Mouse (Mus musculus) forebrain, postnatal 0 days (tissue): ENCODE results near the gene S100a10. TPM values are rescaled to one million over a fixed set of nuclear protein-coding genes. Genes with fewer than 3 reads are reported as not detected.
A peak's percentile ranks its signal among the peaks of the same experiment; 100 is the strongest.

Experiments used
- ATAC-seq: fragments of 200-750 bp; cut with Nextera tagmentation; 2 replicates; pipeline ENCODE4 v1.8.0; 2017; ENCODE audit warnings: mild to moderate bottlenecking, moderate library complexity
- DNase-seq: peaks from one replicate; pipeline ENCODE4 v3.0.0-alpha.2; 2015
- H3K27ac ChIP-seq: fragments of 300-500 bp; sonication (generic); 2 replicates; pipeline ENCODE4 v1.5.1; 2014; ENCODE audit warnings: low read depth, mild to moderate bottlenecking, antibody characterized with exemption, low read length, moderate library complexity, mixed read lengths
- H3K27me3 ChIP-seq: fragments of 300-500 bp; sonication (generic); 2 replicates; pipeline ENCODE4 v1.6.1; 2014; ENCODE audit warnings: mild to moderate bottlenecking, low read length, mixed read lengths; ENCODE audit not compliant: insufficient read depth
- H3K36me3 ChIP-seq: fragments of 300-500 bp; sonication (generic); 2 replicates; pipeline ENCODE4 v1.6.1; 2014; ENCODE audit warnings: mild to moderate bottlenecking, moderate library complexity; ENCODE audit not compliant: insufficient read depth
- H3K4me1 ChIP-seq: fragments of 300-500 bp; sonication (generic); 2 replicates; pipeline ENCODE4 v1.6.1; 2014; ENCODE audit warnings: antibody characterized with exemption; ENCODE audit not compliant: insufficient read depth
- H3K4me2 ChIP-seq: fragments of 300-500 bp; sonication (generic); 2 replicates; pipeline ENCODE4 v1.6.1; 2014; ENCODE audit warnings: low read depth, mild to moderate bottlenecking, moderate library complexity
- H3K4me3 ChIP-seq: fragments of 300-500 bp; sonication (generic); 2 replicates; pipeline ENCODE4 v1.5.1; 2014; ENCODE audit warnings: low read depth, low read length, mixed read lengths
- H3K9ac ChIP-seq: fragments of 300-500 bp; sonication (generic); 2 replicates; pipeline ENCODE4 v1.6.1; 2014; ENCODE audit warnings: mild to moderate bottlenecking
- H3K9me3 ChIP-seq: fragments of 300-500 bp; sonication (generic); 2 replicates; pipeline ENCODE4 v1.6.1; 2016; ENCODE audit warnings: low read length
- CTCF ChIP-seq: sonication (generic); IDR thresholded peaks from 2 replicates; pipeline ENCODE4 v1.5.1; 2016; ENCODE audit warnings: antibody characterized with exemption, control low read depth, low read depth
- WGBS: fragments of 180-500 bp; shearing (Covaris S2); extraction: QIAGEN DNeasy Blood & Tissue Kit; methylation state at CpG from one replicate; pipeline ENCODE4 v1.1.7; 2014; 5-methylcytosine and 5-hydroxymethylcytosine counted together
- polyA plus RNA-seq: library from polyadenylated mRNA; unstranded; fragments of >200 nt; fragmentation: Nextera tagmentation; extraction: Ambion mirVana; gene quantifications from 2 replicates; pipeline ENCODE4 v1.2.1, GENCODE M21; 2015
- total RNA-seq: library from RNA; depleted of rRNA; stranded (reverse); fragments of >200 nt; gene quantifications from 2 replicates; pipeline ENCODE4 v1.2.3, GENCODE M21; 2014

The S100a10 gene
- total and polyA plus RNA-seq, 2 experiments from 2014 or later = 139 to 187 TPM

DNA sequence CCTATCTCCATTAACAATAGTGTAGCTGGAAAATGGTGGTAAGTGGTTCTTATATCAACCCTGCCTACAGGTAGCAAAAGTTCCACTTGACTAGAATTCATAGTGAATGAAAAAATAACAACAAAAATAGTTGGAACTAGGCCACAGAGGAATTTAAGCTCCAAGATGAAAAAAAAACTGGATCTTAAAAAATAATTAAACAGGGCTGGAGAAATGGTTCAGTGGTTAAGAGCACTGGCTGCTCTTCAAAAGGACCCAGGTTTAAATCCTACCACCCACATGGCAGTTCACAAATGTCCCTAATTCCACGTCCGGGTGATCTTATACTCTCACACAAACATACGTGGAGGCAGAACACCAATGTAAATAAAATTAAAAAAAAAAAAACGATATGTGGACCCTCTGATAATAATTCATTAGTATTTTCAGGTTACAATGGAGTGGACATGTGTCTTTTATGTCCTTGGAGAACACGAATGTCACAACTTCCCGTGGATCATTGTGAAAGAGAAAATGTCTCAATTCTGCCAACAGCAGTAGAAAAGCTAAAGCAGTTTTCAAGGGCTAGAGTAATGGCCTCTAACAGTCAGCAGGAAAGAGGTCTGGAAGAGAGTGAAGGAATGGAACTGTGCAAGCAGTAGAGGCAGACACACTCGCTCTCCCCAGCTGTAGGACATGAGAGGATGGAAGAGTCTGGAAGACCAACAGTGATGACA is 42.3 kb upstream of the S100a10 start:
- no peak overlapping the region for H3K9ac ChIP-seq
- no peak overlapping the region for H3K27ac ChIP-seq
- no peaks in the 10 kb centered on the region for H3K9me3 ChIP-seq
- no peak overlapping the region for H3K4me2 ChIP-seq
- 74% methylated on average over 7 of the region's 7 CpGs for WGBS
- no peaks in the 10 kb centered on the region for H3K36me3 ChIP-seq
- no peak for TF ChIP-seq CTCF
- ATAC-seq (no peak), DNase-seq (no peak)
- H3K4me1 ChIP-seq = no peaks in the 10 kb centered on the region
- no peak overlapping the region for H3K4me3 ChIP-seq
- no peaks in the 10 kb centered on the region for H3K27me3 ChIP-seq

DNA sequence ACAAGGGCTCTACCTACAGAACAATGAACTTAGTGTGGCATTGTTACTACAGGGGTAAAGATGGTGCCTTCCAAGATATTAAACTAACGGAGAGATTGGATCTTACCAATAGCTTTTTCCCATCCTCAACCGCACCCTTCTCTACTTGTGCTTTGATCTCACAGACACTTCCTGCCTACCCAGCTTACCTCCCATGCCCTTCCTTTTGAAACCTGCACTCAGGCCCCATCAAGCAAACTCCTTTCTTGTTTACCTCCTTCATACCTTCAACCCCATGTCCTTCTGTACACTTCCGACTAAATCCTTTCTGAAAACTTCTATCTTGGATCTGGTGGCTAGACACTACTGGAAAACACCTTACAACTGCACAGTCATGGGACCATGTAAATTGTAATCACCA is 40.3 kb upstream of the S100a10 start:
- Histone ChIP-seq H3K4me1 (no peaks in the 10 kb centered on the region), H3K27ac (no peak overlapping the region), H3K36me3 (no peaks in the 10 kb centered on the region), H3K27me3 (no peaks in the 10 kb centered on the region), H3K4me2 (no peak overlapping the region), H3K4me3 (no peak overlapping the region), H3K9me3 (no peaks in the 10 kb centered on the region), H3K9ac (no peak overlapping the region)
- ATAC-seq (no peak), DNase-seq (no peak)
- 92% methylated on average over 3 of the region's 3 CpGs for WGBS
- TF ChIP-seq CTCF = no peak

DNA sequence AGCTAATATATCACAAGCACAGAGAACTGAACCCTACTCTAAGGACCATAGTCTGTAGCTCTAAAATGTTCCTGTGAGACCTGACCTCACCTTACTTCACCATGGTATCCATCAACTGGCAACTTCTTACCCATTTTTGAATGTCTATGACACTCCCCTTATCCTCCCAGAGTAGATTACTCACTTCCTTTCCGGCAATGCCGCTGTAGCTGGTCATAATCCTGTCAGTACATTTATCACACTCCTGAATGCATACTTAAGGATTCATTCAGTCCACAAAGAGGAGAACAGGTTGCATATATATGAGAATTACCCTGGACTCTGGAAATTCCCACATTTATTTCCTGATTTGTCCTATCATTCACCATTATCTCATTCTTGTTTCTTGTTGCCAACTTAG is 37.5 kb upstream of the S100a10 start:
- H3K4me2 ChIP-seq = no peak overlapping the region
- WGBS = 97% methylated on average over 2 of the region's 2 CpGs
- H3K27me3 ChIP-seq = no peaks in the 10 kb centered on the region; the same call in 1 of the 2 replicates
- no peak for TF ChIP-seq CTCF
- H3K4me1 ChIP-seq = peaks cover 11% of the 10 kb centered on the region; the same call in 1 of the 2 replicates
- H3K9ac ChIP-seq = no peak overlapping the region
- DNase-seq = no peak
- no peak overlapping the region for H3K27ac ChIP-seq
- no peaks in the 10 kb centered on the region for H3K36me3 ChIP-seq
- no peaks in the 10 kb centered on the region for H3K9me3 ChIP-seq
- ATAC-seq = no peak
- H3K4me3 ChIP-seq = no peak overlapping the region

DNA sequence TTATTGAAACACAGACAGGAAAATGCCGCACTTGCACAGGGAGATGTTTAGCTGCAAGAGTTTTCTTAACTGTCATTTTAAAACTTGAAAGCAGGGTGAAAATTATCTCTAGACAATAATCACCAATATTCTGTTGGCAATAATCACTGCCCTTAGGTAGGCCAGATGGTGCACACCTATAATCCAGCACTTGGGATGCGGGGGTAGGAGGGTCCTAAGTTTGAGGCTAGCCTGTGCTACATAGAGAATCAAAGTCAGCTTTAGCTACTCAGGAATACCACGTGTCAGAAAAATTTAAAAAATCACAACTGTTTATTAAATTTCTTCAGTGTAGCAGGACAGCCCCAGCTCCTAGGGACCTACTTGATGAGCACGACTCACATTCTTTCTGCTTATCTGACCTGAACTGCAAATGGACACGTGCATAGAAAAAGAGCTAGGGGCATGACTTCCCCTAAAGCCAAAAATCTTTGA is 35.0 kb upstream of the S100a10 start:
- Histone ChIP-seq H3K9ac (no peak overlapping the region), H3K27me3 (no peaks in the 10 kb centered on the region; the same call in 1 of the 2 replicates), H3K36me3 (no peaks in the 10 kb centered on the region), H3K27ac (no peak overlapping the region), H3K4me2 (peak overlapping the region; percentile 81), H3K4me1 (peaks cover 11% of the 10 kb centered on the region; the same call in 1 of the 2 replicates), H3K9me3 (no peaks in the 10 kb centered on the region), H3K4me3 (peak overlapping the region; percentile 42; the same call in 1 of the 2 replicates)
- no peak for TF ChIP-seq CTCF
- no peak for DNase-seq
- 60% methylated on average over 5 of the region's 5 CpGs for WGBS
- no peak; the same call in 1 of the 2 replicates for ATAC-seq

DNA sequence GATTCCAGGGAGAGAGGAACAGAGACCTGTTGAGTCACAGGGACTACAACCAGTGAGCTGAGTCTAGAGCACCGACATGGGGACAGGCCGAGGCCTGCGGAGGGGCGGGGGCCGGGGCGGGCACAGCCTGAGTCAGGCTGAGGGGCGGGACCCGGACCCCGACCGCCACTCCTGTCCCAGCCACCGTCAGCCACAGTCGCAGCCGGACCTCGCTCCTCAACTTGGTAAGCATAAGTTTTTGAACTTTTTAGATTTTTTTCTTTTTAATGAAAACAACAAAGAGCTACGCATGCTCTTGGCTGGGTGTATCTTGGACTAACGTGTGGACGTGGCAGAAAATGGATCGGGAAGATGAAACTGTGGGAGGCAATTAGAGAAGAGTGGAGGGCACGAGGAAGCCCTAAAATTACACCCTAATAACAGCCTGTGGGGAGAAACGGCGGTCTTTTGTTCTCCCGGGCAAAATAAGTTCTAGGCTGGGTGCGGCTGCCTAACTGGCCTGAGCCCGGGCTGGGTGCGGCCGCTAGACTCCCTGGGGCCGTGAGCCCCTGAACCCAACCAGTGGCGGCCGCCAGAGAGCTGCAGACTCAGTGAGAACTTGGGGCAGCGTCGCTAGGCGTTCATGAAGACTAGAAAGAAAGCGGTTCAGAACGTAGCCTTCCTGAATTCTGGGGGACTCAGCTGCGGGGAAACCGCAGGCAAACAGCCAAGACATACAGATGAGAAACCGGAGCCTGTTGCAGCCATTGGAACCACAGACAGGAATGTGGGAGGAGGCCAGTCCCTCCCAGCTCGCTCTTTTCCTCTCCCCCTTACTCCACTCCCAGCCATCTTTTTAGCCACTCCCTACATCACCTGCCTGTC is 34.3 kb upstream of the S100a10 start, which contains the start of gene S100a11:
TSS of gene S100a11 (plus strand) at position 159 of the 864 bp plus-strand sequence.
- H3K27me3 ChIP-seq = no peaks in the 10 kb centered on the region; the same call in 1 of the 2 replicates
- H3K4me2 ChIP-seq = peak within 1 kb of the TSS; percentile 81
- peak within 1 kb of the TSS; percentile 42 for H3K4me3 ChIP-seq
- peak within 1 kb of the TSS; percentile 54 for H3K9ac ChIP-seq
- no peaks in the 10 kb centered on the region for H3K36me3 ChIP-seq
- peaks cover 11% of the 10 kb centered on the region; the same call in 1 of the 2 replicates for H3K4me1 ChIP-seq
- WGBS = 3% methylated on average over 38 of the region's 38 CpGs
- no peak for TF ChIP-seq CTCF
- no peaks in the 10 kb centered on the region for H3K9me3 ChIP-seq
- peak; percentile 43 for DNase-seq
- ATAC-seq = peak; percentile 72
- H3K27ac ChIP-seq = no peak within 1 kb of the TSS

DNA sequence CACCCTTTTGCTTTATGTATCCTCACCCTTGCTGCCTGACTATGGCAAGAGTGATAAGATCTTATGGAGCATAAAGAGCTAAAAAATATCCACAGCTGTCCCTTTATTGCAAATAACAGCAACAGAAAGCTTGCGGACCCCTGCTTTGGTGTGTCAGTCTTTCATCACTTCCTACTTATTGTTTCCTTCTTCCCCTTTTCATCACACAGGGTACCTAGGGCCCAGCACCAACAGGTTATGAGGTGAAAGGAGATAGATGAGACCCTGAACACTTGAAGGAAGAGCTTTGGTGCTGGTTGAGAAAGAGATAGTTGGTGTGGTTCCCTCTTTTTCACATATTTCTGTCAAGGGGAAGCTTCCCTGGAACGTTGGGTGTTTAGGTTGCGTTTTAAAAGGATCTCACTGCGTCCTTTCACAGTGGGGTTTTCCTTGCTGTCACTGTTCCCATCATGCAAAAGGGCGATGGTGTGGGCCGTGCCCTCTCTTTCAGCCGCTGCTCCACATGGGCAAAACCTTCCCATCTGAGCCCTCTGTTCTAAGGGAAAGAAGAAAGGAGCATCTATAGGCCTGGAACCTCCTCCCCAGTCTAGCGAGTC is 33.3 kb upstream of the S100a10 start:
- H3K27me3 ChIP-seq = no peaks in the 10 kb centered on the region; the same call in 1 of the 2 replicates
- no peak overlapping the region for H3K27ac ChIP-seq
- 85% methylated on average over 8 of the region's 8 CpGs for WGBS
- H3K36me3 ChIP-seq = no peaks in the 10 kb centered on the region
- H3K4me2 ChIP-seq = peak overlapping the region; percentile 81
- H3K4me3 ChIP-seq = no peak overlapping the region
- ATAC-seq = no peak
- H3K4me1 ChIP-seq = peaks cover 11% of the 10 kb centered on the region; the same call in 1 of the 2 replicates
- no peak for TF ChIP-seq CTCF
- DNase-seq = no peak
- H3K9ac ChIP-seq = no peak overlapping the region
- no peaks in the 10 kb centered on the region for H3K9me3 ChIP-seq
